Mouse (Mus musculus) hindbrain, embryonic 13.5 days (tissue): Measurements from ENCODE around the gene Olfr1019. TPM values are rescaled to one million over a fixed set of nuclear protein-coding genes. Genes with fewer than 3 reads are reported as not detected.

ENCODE experiments used
- ATAC-seq: fragments of 200-750 bp; cut with Nextera tagmentation; 2 replicates; pipeline ENCODE4 v1.8.0; 2017; ENCODE audit warnings: moderate TSS enrichment; ENCODE audit not compliant: low FRiP score
- H3K27ac ChIP-seq: fragments of 300-500 bp; sonication (generic); 2 replicates; pipeline ENCODE4 v1.5.1; 2015; ENCODE audit warnings: inconsistent platforms, mild to moderate bottlenecking, moderate library complexity
- H3K27me3 ChIP-seq: fragments of 300-500 bp; sonication (generic); 2 replicates; pipeline ENCODE4 v1.6.1; 2015; ENCODE audit warnings: mild to moderate bottlenecking, inconsistent platforms
- H3K36me3 ChIP-seq: fragments of 300-500 bp; sonication (generic); 2 replicates; pipeline ENCODE4 v1.6.1; 2015; ENCODE audit warnings: mild to moderate bottlenecking, inconsistent platforms
- H3K4me1 ChIP-seq: fragments of 300-500 bp; sonication (generic); replicated peaks from 2 replicates; pipeline ENCODE4 v1.6.1; 2015; ENCODE audit warnings: inconsistent platforms
- H3K4me2 ChIP-seq: fragments of 300-500 bp; sonication (generic); 2 replicates; pipeline ENCODE4 v1.6.1; 2015; ENCODE audit warnings: inconsistent platforms, mild to moderate bottlenecking, moderate library complexity
- H3K4me3 ChIP-seq: fragments of 300-500 bp; sonication (generic); 2 replicates; pipeline ENCODE4 v1.5.1; 2015; ENCODE audit warnings: mild to moderate bottlenecking, inconsistent platforms
- H3K9ac ChIP-seq: fragments of 300-500 bp; sonication (generic); 2 replicates; pipeline ENCODE4 v1.6.1; 2015; ENCODE audit warnings: mild to moderate bottlenecking, inconsistent platforms
- H3K9me3 ChIP-seq: fragments of 300-500 bp; sonication (generic); 2 replicates; pipeline ENCODE4 v1.6.1; 2016; ENCODE audit warnings: inconsistent platforms
- WGBS: fragments of 180-500 bp; shearing (Covaris S2); methylation state at CpG from one replicate; pipeline ENCODE4 v1.1.7; 2015; 5-methylcytosine and 5-hydroxymethylcytosine counted together
- polyA plus RNA-seq: library from polyadenylated mRNA; unstranded; fragments of >200 nt; fragmentation: Nextera tagmentation; extraction: Ambion mirVana; gene quantifications from 2 replicates; pipeline ENCODE4 v1.2.1, GENCODE M21; 2015

Olfr1019 gene
- not detected in 2 replicates for polyA plus RNA-seq

- Histone ChIP-seq H3K4me2 (no peak within 1 kb of the TSS), H3K4me3 (no peak within 1 kb of the TSS), H3K36me3 (no peaks in the 10 kb centered on the region), H3K27ac (no peak within 1 kb of the TSS), H3K27me3 (no peaks in the 10 kb centered on the region), H3K4me1 (no peaks in the 10 kb centered on the region), H3K9me3 (no peaks in the 10 kb centered on the region), H3K9ac (no peak within 1 kb of the TSS)
- ATAC-seq = no peak
These were observed at the start of gene Olfr1019 for GRCm38 (mm10) chr2:85845383-85845782. Gene Olfr1019, minus strand, starts transcription at chr2:85845483.

- Histone ChIP-seq H3K9me3 (no peaks in the 10 kb centered on the region), H3K36me3 (no peaks in the 10 kb centered on the region), H3K9ac (no peak within 1 kb of the TSS), H3K27ac (no peak within 1 kb of the TSS), H3K4me1 (no peaks in the 10 kb centered on the region), H3K4me3 (no peak within 1 kb of the TSS), H3K4me2 (no peak within 1 kb of the TSS), H3K27me3 (no peaks in the 10 kb centered on the region)
- no peak for ATAC-seq
- 80% methylated on average over 2 of the region's 2 CpGs for WGBS
These were observed 40.1 kb upstream of the Olfr1019 start, which contains the start of gene Olfr1023 for GRCm38 (mm10) chr2:85885340-85885739. Gene Olfr1023, plus strand, starts transcription at chr2:85885640.

- H3K9me3 ChIP-seq = no peaks in the 10 kb centered on the region
- H3K36me3 ChIP-seq = no peaks in the 10 kb centered on the region
- no peaks in the 10 kb centered on the region for H3K27me3 ChIP-seq
- no peaks in the 10 kb centered on the region for H3K4me1 ChIP-seq
- H3K27ac ChIP-seq = no peak within 1 kb of the TSS
- WGBS = 61% methylated on average over 2 of the region's 2 CpGs
- no peak within 1 kb of the TSS for H3K9ac ChIP-seq
- H3K4me3 ChIP-seq = no peak within 1 kb of the TSS
- no peak within 1 kb of the TSS for H3K4me2 ChIP-seq
- ATAC-seq = no peak
These were observed 23.0 kb upstream of the Olfr1019 start, which contains the start of gene Olfr1022 for GRCm38 (mm10) chr2:85868294-85868693. Gene Olfr1022, plus strand, starts transcription at chr2:85868594.

GRCm38 (mm10) chr2:85846730-85847129 is 1.4 kb upstream of the Olfr1019 start, which contains the start of gene Olfr1020:
Gene Olfr1020, plus strand, starts transcription at chr2:85847030.
- H3K9ac ChIP-seq = no peak within 1 kb of the TSS
- H3K4me2 ChIP-seq = no peak within 1 kb of the TSS
- H3K4me3 ChIP-seq = no peak within 1 kb of the TSS
- H3K9me3 ChIP-seq = no peaks in the 10 kb centered on the region
- no peaks in the 10 kb centered on the region for H3K27me3 ChIP-seq
- no peaks in the 10 kb centered on the region for H3K4me1 ChIP-seq
- no peak for ATAC-seq
- H3K27ac ChIP-seq = no peak within 1 kb of the TSS
- no peaks in the 10 kb centered on the region for H3K36me3 ChIP-seq
- 81% methylated on average over 1 of the region's 1 CpGs for WGBS

GRCm38 (mm10) chr2:85818179-85818578 is 27.1 kb downstream of the Olfr1019 start, which contains the start of gene Olfr1018:
Gene Olfr1018, plus strand, starts transcription at chr2:85818479.
- Histone ChIP-seq H3K36me3 (no peaks in the 10 kb centered on the region), H3K4me3 (no peak within 1 kb of the TSS), H3K9me3 (no peaks in the 10 kb centered on the region), H3K27ac (no peak within 1 kb of the TSS), H3K4me2 (no peak within 1 kb of the TSS), H3K4me1 (no peaks in the 10 kb centered on the region), H3K27me3 (no peaks in the 10 kb centered on the region), H3K9ac (no peak within 1 kb of the TSS)
- ATAC-seq = no peak

- H3K27me3 ChIP-seq = no peaks in the 10 kb centered on the region
- H3K4me3 ChIP-seq = no peak overlapping the region
- no peak overlapping the region for H3K27ac ChIP-seq
- no peaks in the 10 kb centered on the region for H3K36me3 ChIP-seq
- no peaks in the 10 kb centered on the region for H3K9me3 ChIP-seq
- H3K4me1 ChIP-seq = no peaks in the 10 kb centered on the region
- no peak overlapping the region for H3K9ac ChIP-seq
- no peak overlapping the region for H3K4me2 ChIP-seq
- ATAC-seq = no peak
- WGBS = 88% methylated on average over 4 of the region's 4 CpGs
These were observed 40.8 kb downstream of the Olfr1019 start for GRCm38 (mm10) chr2:85804501-85804900.

GRCm38 (mm10) chr2:85802444-85802843 is 42.8 kb downstream of the Olfr1019 start, which contains the start of gene Olfr1016:
Gene Olfr1016, minus strand, starts transcription at chr2:85802544.
- Histone ChIP-seq H3K9ac (no peak within 1 kb of the TSS), H3K4me3 (no peak within 1 kb of the TSS), H3K4me1 (no peaks in the 10 kb centered on the region), H3K27ac (no peak within 1 kb of the TSS), H3K4me2 (no peak within 1 kb of the TSS), H3K27me3 (no peaks in the 10 kb centered on the region), H3K9me3 (no peaks in the 10 kb centered on the region), H3K36me3 (no peaks in the 10 kb centered on the region)
- WGBS = 86% methylated on average over 2 of the region's 2 CpGs
- ATAC-seq = no peak

GRCm38 (mm10) chr2:85792331-85792730 is 53.0 kb downstream of the Olfr1019 start:
- H3K4me3 ChIP-seq = no peak overlapping the region
- H3K9me3 ChIP-seq = no peaks in the 10 kb centered on the region
- H3K4me2 ChIP-seq = no peak overlapping the region
- WGBS = 19% methylated on average over 2 of the region's 2 CpGs
- no peak overlapping the region for H3K9ac ChIP-seq
- no peaks in the 10 kb centered on the region for H3K27me3 ChIP-seq
- no peaks in the 10 kb centered on the region for H3K36me3 ChIP-seq
- ATAC-seq = no peak
- H3K27ac ChIP-seq = no peak overlapping the region
- H3K4me1 ChIP-seq = no peaks in the 10 kb centered on the region

Other genes starting within 250 kb of the Olfr1019 start
- not detected in 2 replicates for gene Olfr1000, start 233.6 kb downstream of the Olfr1019 start, polyA plus RNA-seq
- gene Olfr1002, start 194.8 kb downstream of the Olfr1019 start, polyA plus RNA-seq = not detected in 2 replicates
- gene Olfr154, start 181.0 kb downstream of the Olfr1019 start, polyA plus RNA-seq = not detected in 2 replicates
- gene Olfr1006, start 166.7 kb downstream of the Olfr1019 start, polyA plus RNA-seq = not detected in 2 replicates
- gene Olfr1008, start 156.1 kb downstream of the Olfr1019 start, polyA plus RNA-seq = not detected in 2 replicates
- gene Olfr1009, start 130.1 kb downstream of the Olfr1019 start, polyA plus RNA-seq = not detected in 2 replicates
- gene Olfr1012, start 82.7 kb downstream of the Olfr1019 start, polyA plus RNA-seq = not detected in 2 replicates
- gene Olfr1013, start 78.4 kb downstream of the Olfr1019 start, polyA plus RNA-seq = not detected in 2 replicates
- gene Olfr1014, start 72.8 kb downstream of the Olfr1019 start, polyA plus RNA-seq = not detected in 2 replicates
- not detected in 2 replicates for gene Olfr1015, start 63.5 kb downstream of the Olfr1019 start, polyA plus RNA-seq
- not detected in 2 replicates for gene Olfr1016, start 42.9 kb downstream of the Olfr1019 start, polyA plus RNA-seq
- not detected in 2 replicates for gene Olfr1018, start 27.0 kb downstream of the Olfr1019 start, polyA plus RNA-seq
- not detected in 2 replicates for gene Olfr1020, start 1.5 kb upstream of the Olfr1019 start, polyA plus RNA-seq
- not detected in 2 replicates for gene Olfr1022, start 23.1 kb upstream of the Olfr1019 start, polyA plus RNA-seq
- gene Olfr1023, start 40.2 kb upstream of the Olfr1019 start, polyA plus RNA-seq = not detected in 2 replicates
- gene Olfr1024, start 59.6 kb upstream of the Olfr1019 start, polyA plus RNA-seq = not detected in 2 replicates
- not detected in 2 replicates for gene Olfr1025-ps1, start 69.7 kb upstream of the Olfr1019 start, polyA plus RNA-seq
- gene Olfr1026, start 76.1 kb upstream of the Olfr1019 start, polyA plus RNA-seq = not detected in 2 replicates
- not detected in 2 replicates for gene Olfr1028, start 105.0 kb upstream of the Olfr1019 start, polyA plus RNA-seq
- not detected in 2 replicates for gene Olfr1029, start 128.4 kb upstream of the Olfr1019 start, polyA plus RNA-seq
- gene Olfr1030, start 133.8 kb upstream of the Olfr1019 start, polyA plus RNA-seq = not detected in 2 replicates
- gene Olfr1031, start 144.8 kb upstream of the Olfr1019 start, polyA plus RNA-seq = not detected in 2 replicates
- not detected in 2 replicates for gene Olfr1032, start 160.1 kb upstream of the Olfr1019 start, polyA plus RNA-seq
- not detected in 2 replicates for gene Olfr1033, start 175.2 kb upstream of the Olfr1019 start, polyA plus RNA-seq
- gene Olfr1034, start 200.4 kb upstream of the Olfr1019 start, polyA plus RNA-seq = not detected in 2 replicates
- not detected in 2 replicates for gene Olfr1036, start 228.5 kb upstream of the Olfr1019 start, polyA plus RNA-seq
- not detected in 2 replicates for gene Olfr1037, start 241.9 kb upstream of the Olfr1019 start, polyA plus RNA-seq